Mouse (Mus musculus): ENCODE data around the gene Vstm5.

GRCm38 (mm10) chr9:15256214-15256613 lies 17.4 kb downstream of the Vstm5 start:
- TF ChIP-seq POLR2A (IDR thresholded peaks at IDR 0.05; ENCODE audit: insufficient read depth, low read depth, low read length) (no peak), CTCF (IDR thresholded peaks at IDR 0.05; ENCODE audit: insufficient read depth, low read depth, low read length) (no peak)

All from olfactory bulb, adult 2 months (tissue).